Mouse (Mus musculus) midbrain, embryonic 11.5 days (tissue): Measurements from ENCODE around the gene Dnah6. TPM values are rescaled to one million over a fixed set of nuclear protein-coding genes. Genes with fewer than 3 reads are reported as not detected.

Experiments
- ATAC-seq: fragments of 200-750 bp; cut with Nextera tagmentation; 2 replicates; pipeline ENCODE4 v1.8.0; 2017; ENCODE audit warnings: moderate TSS enrichment, moderate library complexity; ENCODE audit not compliant: low FRiP score
- DNase-seq: peaks from one replicate; pipeline ENCODE4 v3.0.0; 2015; ENCODE audit warnings: low spot score; ENCODE audit errors: missing footprints
- H3K27ac ChIP-seq: fragments of 300-500 bp; sonication (generic); 2 replicates; pipeline ENCODE4 v1.5.1; 2014; ENCODE audit warnings: low read depth, low read length
- H3K27me3 ChIP-seq: fragments of 300-500 bp; sonication (generic); 2 replicates; pipeline ENCODE4 v1.6.1; 2014; ENCODE audit warnings: mild to moderate bottlenecking, low read length, moderate library complexity, mixed read lengths; ENCODE audit not compliant: control insufficient read depth, insufficient read depth
- H3K36me3 ChIP-seq: fragments of 300-500 bp; sonication (generic); 2 replicates; pipeline ENCODE4 v1.6.1; 2014; ENCODE audit warnings: mild to moderate bottlenecking, low read length, moderate library complexity, mixed read lengths; ENCODE audit not compliant: control insufficient read depth, insufficient read depth
- H3K4me1 ChIP-seq: fragments of 300-500 bp; sonication (generic); 2 replicates; pipeline ENCODE4 v1.6.1; 2014; ENCODE audit warnings: low read length; ENCODE audit not compliant: control insufficient read depth, insufficient read depth
- H3K4me2 ChIP-seq: fragments of 300-500 bp; sonication (generic); 2 replicates; pipeline ENCODE4 v1.6.1; 2014; ENCODE audit warnings: mild to moderate bottlenecking, moderate library complexity
- H3K4me3 ChIP-seq: fragments of 300-500 bp; sonication (generic); 2 replicates; pipeline ENCODE4 v1.5.1; 2014; ENCODE audit warnings: low read depth, low read length
- H3K9ac ChIP-seq: fragments of 300-500 bp; sonication (generic); 2 replicates; pipeline ENCODE4 v1.6.1; 2014; ENCODE audit warnings: low read length
- H3K9me3 ChIP-seq: fragments of 300-500 bp; sonication (generic); 2 replicates; pipeline ENCODE4 v1.6.1; 2016; ENCODE audit warnings: low read length; ENCODE audit not compliant: control insufficient read depth
- WGBS: fragments of 180-500 bp; shearing (Covaris S2); extraction: QIAGEN DNeasy Blood & Tissue Kit; methylation state at CpG from one replicate; pipeline ENCODE4 v1.1.7; 2014; 5-methylcytosine and 5-hydroxymethylcytosine counted together
- polyA plus RNA-seq: library from polyadenylated mRNA; unstranded; fragments of >200 nt; fragmentation: Nextera tagmentation; extraction: Ambion mirVana; gene quantifications from 2 replicates; pipeline ENCODE4 v1.2.1, GENCODE M21; 2014

Dnah6 gene
- polyA plus RNA-seq, 1 experiment from 2014 or later = 0.05 TPM

DNA sequence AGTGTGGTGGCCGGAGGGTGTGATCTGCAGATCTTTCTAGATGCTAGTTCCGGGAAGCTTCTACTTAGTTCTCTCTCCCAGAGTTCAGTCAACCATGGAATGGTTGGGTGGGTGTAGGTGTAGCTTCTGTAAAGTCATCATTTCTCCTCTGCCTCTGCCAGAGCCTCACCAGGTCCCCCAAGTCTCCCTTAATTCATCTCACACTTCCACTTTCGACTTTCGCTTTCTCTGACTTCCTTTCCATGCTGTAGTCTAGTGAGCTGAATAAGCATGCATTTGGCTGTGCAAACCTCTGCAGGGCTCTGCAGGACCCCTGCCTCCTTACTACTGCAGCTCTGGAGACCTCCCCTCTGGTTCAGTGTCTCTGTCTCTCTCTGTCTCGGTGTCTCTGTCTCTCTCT, 231.2 kb downstream of the Dnah6 start:
- Histone ChIP-seq H3K27me3 (no peaks in the 10 kb centered on the region), H3K27ac (no peak overlapping the region), H3K36me3 (no peaks in the 10 kb centered on the region), H3K4me1 (peaks cover 3% of the 10 kb centered on the region; the same call in 1 of the 2 replicates), H3K4me3 (no peak overlapping the region), H3K9ac (no peak overlapping the region), H3K4me2 (no peak overlapping the region), H3K9me3 (no peaks in the 10 kb centered on the region)
- ATAC-seq (no peak), DNase-seq (no peak)
- WGBS = 88% methylated on average over 5 of the region's 5 CpGs

DNA sequence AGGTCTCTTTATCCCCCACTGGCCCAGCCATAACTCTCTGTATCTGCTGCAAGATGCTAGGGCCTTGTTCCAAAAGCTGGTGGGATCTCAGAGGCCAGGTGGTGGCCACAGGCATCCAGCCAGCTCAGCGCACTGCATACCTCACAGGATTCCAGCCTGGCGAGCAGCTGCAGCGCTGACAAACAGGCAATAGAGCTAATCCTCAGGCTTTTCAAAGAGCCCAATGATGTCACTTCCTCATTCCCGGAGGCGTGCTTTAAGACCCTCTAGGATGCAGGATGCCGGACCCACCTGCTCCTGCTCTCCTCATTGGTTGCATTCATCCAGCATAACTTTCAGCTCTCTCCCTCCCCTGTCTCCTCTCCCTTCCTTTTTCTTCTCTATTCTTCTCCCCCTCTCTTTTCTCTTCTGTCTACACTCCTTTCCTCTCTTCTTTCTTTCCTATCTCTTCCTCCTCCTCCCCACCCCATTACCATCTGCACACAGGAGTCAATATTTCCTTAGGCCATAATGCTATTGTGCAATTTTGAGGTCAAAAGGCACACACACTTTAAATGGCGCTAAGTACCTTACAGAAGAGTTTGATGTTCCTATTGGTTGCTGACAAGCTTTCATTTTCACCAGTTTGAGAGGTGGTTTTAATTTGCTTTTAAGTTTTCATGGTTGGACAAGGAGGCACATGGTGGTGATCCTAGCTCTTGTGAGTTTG, 232.3 kb downstream of the Dnah6 start:
- Histone ChIP-seq H3K36me3 (no peaks in the 10 kb centered on the region), H3K4me1 (peaks cover 3% of the 10 kb centered on the region; the same call in 1 of the 2 replicates), H3K9ac (no peak overlapping the region), H3K27me3 (no peaks in the 10 kb centered on the region), H3K4me2 (peak overlapping the region; percentile 3; the same call in 1 of the 2 replicates), H3K27ac (no peak overlapping the region), H3K4me3 (no peak overlapping the region), H3K9me3 (no peaks in the 10 kb centered on the region)
- ATAC-seq (peak; percentile 83), DNase-seq (peak; percentile 90)
- WGBS = 23% methylated on average over 7 of the region's 7 CpGs

DNA sequence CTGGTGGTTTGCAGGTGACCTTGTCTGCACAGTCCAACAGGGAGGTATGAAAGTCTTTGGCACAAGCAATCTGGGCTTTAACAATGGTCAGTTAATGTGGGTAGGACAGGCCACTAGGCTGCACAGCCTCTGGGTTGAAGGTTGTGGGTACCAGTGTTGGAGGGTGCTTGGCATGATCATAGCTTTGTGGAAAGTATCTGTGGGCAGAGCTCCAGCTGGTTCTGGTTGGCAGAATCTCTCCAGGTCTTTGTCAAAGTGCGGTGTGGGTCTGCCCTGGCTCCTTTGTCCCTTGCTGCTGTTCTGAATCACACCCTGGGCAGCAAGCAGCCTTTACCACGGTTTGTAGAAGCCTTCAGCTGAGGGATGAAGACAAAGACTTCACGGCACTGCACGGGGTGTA, 238.9 kb downstream of the Dnah6 start:
- Histone ChIP-seq H3K4me3 (no peak overlapping the region), H3K9me3 (no peaks in the 10 kb centered on the region), H3K4me1 (no peaks in the 10 kb centered on the region), H3K9ac (no peak overlapping the region), H3K36me3 (no peaks in the 10 kb centered on the region), H3K27ac (no peak overlapping the region), H3K27me3 (no peaks in the 10 kb centered on the region), H3K4me2 (no peak overlapping the region)
- DNase-seq (no peak), ATAC-seq (no peak)
- WGBS = 63% methylated on average over 4 of the region's 4 CpGs

DNA sequence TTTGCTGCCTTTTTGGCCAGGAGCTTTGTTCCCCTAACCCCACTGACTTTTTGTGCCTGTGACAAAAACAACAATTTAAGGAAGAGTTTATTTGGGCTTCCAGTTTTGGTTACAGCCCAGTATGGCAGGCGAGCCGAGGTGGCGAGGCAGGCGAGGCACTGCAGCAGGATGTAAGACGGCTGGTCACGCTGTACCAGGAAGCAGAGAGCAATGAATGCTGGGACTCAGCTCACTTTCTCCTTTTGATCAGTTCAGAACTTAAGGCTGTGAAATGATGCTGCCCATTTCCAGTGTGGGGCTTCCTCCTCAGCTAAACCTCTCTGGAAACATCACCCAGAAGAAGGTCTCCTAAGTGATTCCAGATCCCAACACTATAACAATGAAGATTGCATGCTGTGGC, 239.6 kb downstream of the Dnah6 start:
- H3K4me3 ChIP-seq = no peak overlapping the region
- no peaks in the 10 kb centered on the region for H3K36me3 ChIP-seq
- no peak overlapping the region for H3K4me2 ChIP-seq
- ATAC-seq = no peak
- 69% methylated on average over 6 of the region's 6 CpGs for WGBS
- no peak overlapping the region for H3K27ac ChIP-seq
- no peaks in the 10 kb centered on the region for H3K27me3 ChIP-seq
- no peaks in the 10 kb centered on the region for H3K9me3 ChIP-seq
- DNase-seq = no peak
- no peaks in the 10 kb centered on the region for H3K4me1 ChIP-seq
- H3K9ac ChIP-seq = no peak overlapping the region

DNA sequence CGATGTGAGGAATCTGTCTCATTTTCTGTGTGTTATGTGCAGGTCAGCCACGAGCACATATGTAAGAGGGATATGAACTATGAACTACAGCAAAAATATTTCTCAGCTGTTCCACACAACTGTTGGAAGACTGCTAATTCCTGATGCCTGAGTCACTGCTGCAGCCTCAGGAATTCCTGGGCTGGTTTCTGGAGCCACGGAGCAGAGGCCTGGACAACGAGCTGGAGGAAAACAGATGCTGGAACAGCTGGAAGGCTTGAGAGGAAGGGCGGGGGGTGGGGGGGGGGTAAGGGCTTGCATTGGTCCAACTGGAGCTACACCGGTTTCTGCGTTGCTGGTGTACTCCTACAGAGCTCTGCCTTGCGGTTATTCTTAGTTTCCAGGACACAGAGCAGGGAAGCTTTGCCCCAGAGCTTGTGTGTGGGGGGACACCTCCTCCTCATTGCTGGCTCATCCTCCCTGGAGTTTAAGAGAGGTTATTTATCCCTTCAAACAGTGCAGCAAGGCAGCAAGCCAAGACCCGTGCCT, 240.3 kb downstream of the Dnah6 start:
- H3K4me2 ChIP-seq = no peak overlapping the region
- no peak overlapping the region for H3K27ac ChIP-seq
- no peak overlapping the region for H3K4me3 ChIP-seq
- 45% methylated on average over 9 of the region's 9 CpGs for WGBS
- H3K27me3 ChIP-seq = no peaks in the 10 kb centered on the region
- DNase-seq = no peak
- no peak overlapping the region for H3K9ac ChIP-seq
- H3K36me3 ChIP-seq = no peaks in the 10 kb centered on the region
- H3K9me3 ChIP-seq = no peaks in the 10 kb centered on the region
- H3K4me1 ChIP-seq = no peaks in the 10 kb centered on the region
- ATAC-seq = no peak

DNA sequence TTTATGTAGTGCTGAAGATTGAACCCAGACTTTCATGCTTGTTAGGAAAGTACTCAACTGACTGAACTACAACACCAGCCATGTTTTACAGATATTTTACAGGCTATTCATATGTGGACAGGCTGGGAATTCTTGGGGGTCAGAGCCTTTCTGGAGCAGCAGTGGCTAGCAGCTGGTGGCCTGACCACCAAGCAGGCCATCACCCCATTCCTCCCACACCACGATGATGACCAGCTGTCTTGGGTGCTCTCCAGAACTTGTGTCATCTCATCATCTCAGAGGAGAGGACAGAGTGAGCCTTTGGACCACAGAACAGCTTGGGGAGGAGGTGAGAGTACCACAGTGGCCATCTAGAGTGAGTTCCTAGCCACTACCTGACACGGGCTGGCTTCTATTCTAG, 244.6 kb downstream of the Dnah6 start:
- 96% methylated on average over 2 of the region's 2 CpGs for WGBS
- Histone ChIP-seq H3K4me2 (no peak overlapping the region), H3K27me3 (no peaks in the 10 kb centered on the region), H3K9me3 (no peaks in the 10 kb centered on the region), H3K4me1 (no peaks in the 10 kb centered on the region), H3K4me3 (no peak overlapping the region), H3K27ac (no peak overlapping the region), H3K9ac (no peak overlapping the region), H3K36me3 (no peaks in the 10 kb centered on the region)
- DNase-seq = no peak
- no peak for ATAC-seq

DNA sequence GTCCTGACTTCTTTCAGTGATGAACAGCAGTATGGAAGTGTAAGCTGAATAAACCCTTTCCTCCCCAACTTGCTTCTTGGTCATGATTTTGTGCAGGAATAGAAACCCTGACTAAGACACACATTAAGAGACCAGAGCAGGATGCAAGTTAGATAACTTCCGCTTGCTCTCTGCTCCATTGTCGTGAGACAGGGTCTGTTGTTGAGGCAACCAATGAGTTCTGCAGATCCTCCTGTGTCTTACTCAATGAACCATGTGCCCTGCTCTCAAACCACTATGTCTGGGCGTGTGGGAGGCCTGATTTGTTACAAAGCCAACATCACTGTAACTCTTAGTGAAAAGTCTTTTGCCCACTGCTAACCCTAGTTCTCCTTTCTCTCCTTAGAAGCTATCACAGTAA, 250.4 kb downstream of the Dnah6 start:
- no peak overlapping the region for H3K4me3 ChIP-seq
- DNase-seq (no peak), ATAC-seq (no peak)
- no peaks in the 10 kb centered on the region for H3K9me3 ChIP-seq
- no peak overlapping the region for H3K4me2 ChIP-seq
- no peak overlapping the region for H3K27ac ChIP-seq
- no peak overlapping the region for H3K9ac ChIP-seq
- H3K36me3 ChIP-seq = no peaks in the 10 kb centered on the region
- H3K4me1 ChIP-seq = no peaks in the 10 kb centered on the region
- no peaks in the 10 kb centered on the region for H3K27me3 ChIP-seq
- WGBS = 69% methylated on average over 3 of the region's 3 CpGs

DNA sequence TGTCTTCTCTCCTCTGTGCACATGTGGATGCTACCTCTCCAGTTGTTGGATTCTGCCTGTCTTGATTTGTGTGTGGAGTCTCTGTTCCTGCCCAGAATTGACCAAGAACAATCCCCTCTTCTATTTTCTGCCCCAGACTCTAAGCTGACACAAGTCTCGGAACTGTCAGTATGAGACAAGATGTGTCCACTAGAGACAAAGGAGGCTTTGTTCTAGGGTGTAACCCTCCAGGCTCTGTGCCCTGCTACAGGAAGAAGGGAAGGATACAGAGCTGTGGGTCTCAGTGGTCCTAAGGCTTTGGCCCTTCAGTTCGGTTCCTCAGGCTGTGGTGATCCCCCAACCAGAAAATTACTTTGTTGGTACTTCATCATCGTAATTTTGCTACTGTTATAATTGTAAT, 251.7 kb downstream of the Dnah6 start:
- H3K27ac ChIP-seq = no peak overlapping the region
- ATAC-seq = no peak
- H3K9me3 ChIP-seq = no peaks in the 10 kb centered on the region
- H3K4me3 ChIP-seq = no peak overlapping the region
- no peaks in the 10 kb centered on the region for H3K4me1 ChIP-seq
- H3K27me3 ChIP-seq = no peaks in the 10 kb centered on the region
- no peak for DNase-seq
- no peaks in the 10 kb centered on the region for H3K36me3 ChIP-seq
- no peak overlapping the region for H3K4me2 ChIP-seq
- 59% methylated on average over 3 of the region's 3 CpGs for WGBS
- no peak overlapping the region for H3K9ac ChIP-seq
